Mouse (Mus musculus): Measurements from ENCODE around the gene Tpk1.
"Not testable (repeated sequence)": the region's sequence is repeated elsewhere in the genome, so short reads cannot be mapped to it uniquely, and the experiment has no call there.

Tpk1 gene

GRCm38 (mm10) chr6:43528996-43529395 lies 137.1 kb downstream of the Tpk1 start:
- in situ Hi-C loops (cut with MboI, MseI): no loop called here

- in situ Hi-C loops (cut with MboI, MseI): no loop called here
Observed at GRCm38 (mm10) chr6:43525028-43525427, 141.1 kb downstream of the Tpk1 start.

GRCm38 (mm10) chr6:43522046-43522445 lies 144.0 kb downstream of the Tpk1 start:
- in situ Hi-C loops (cut with MboI, MseI): no loop called here

- in situ Hi-C loops (cut with MboI, MseI): no loop called here
Observed at GRCm38 (mm10) chr6:43520218-43520617, 145.9 kb downstream of the Tpk1 start.

- in situ Hi-C loops (cut with MboI, MseI): no loop called here
Observed at GRCm38 (mm10) chr6:43518378-43518777, 147.7 kb downstream of the Tpk1 start.

GRCm38 (mm10) chr6:43517316-43517655 lies 148.8 kb downstream of the Tpk1 start:
- in situ Hi-C loops (cut with MboI, MseI): no loop called here

GRCm38 (mm10) chr6:43516593-43517315 lies 149.3 kb downstream of the Tpk1 start:
- in situ Hi-C loops (cut with MboI, MseI): no loop called here

- in situ Hi-C loops (cut with MboI, MseI): not testable (repeated sequence)
Observed at GRCm38 (mm10) chr6:43506686-43507385, 159.2 kb downstream of the Tpk1 start.

- in situ Hi-C loops (cut with MboI, MseI): no loop called here
Observed at GRCm38 (mm10) chr6:43504609-43505230, 161.4 kb downstream of the Tpk1 start.

GRCm38 (mm10) chr6:43492367-43492766 lies 173.7 kb downstream of the Tpk1 start:
- in situ Hi-C loops (cut with MboI, MseI): no loop called here

GRCm38 (mm10) chr6:43486691-43487090 lies 179.4 kb downstream of the Tpk1 start:
- in situ Hi-C loops (cut with MboI, MseI): no loop called here

GRCm38 (mm10) chr6:43480687-43481086 lies 185.4 kb downstream of the Tpk1 start:
- in situ Hi-C loops (cut with MboI, MseI): no loop called here

GRCm38 (mm10) chr6:43478810-43479209 lies 187.3 kb downstream of the Tpk1 start:
- in situ Hi-C loops (cut with MboI, MseI): no loop called here

- in situ Hi-C loops (cut with MboI, MseI): no loop called here
Observed at GRCm38 (mm10) chr6:43476406-43476805, 189.7 kb downstream of the Tpk1 start.

- in situ Hi-C loops (cut with MboI, MseI): no loop called here
Observed at GRCm38 (mm10) chr6:43475921-43476320, 190.2 kb downstream of the Tpk1 start.

- in situ Hi-C loops (cut with MboI, MseI): no loop called here
Observed at GRCm38 (mm10) chr6:43471556-43471955, 194.5 kb downstream of the Tpk1 start.

GRCm38 (mm10) chr6:43468821-43469594 lies 197.1 kb downstream of the Tpk1 start:
- in situ Hi-C loops (cut with MboI, MseI): no loop called here

GRCm38 (mm10) chr6:43462849-43463369 lies 203.2 kb downstream of the Tpk1 start:
- in situ Hi-C loops (cut with MboI, MseI): no loop called here

- in situ Hi-C loops (cut with MboI, MseI): no loop called here
Observed at GRCm38 (mm10) chr6:43462189-43462848, 203.8 kb downstream of the Tpk1 start.

- in situ Hi-C loops (cut with MboI, MseI): no loop called here
Observed at GRCm38 (mm10) chr6:43459082-43459481, 207.0 kb downstream of the Tpk1 start.

GRCm38 (mm10) chr6:43457989-43458388 lies 208.1 kb downstream of the Tpk1 start:
- in situ Hi-C loops (cut with MboI, MseI): no loop called here

Measured in T-helper 17 cell (primary cell).